Mouse (Mus musculus) ES-E14 (cell line): Measurements from ENCODE around the gene Olfr1101. TPM values are rescaled to one million over a fixed set of nuclear protein-coding genes. Genes with fewer than 3 reads are reported as not detected.

Experiments used
- DNase-seq: peaks from one replicate; pipeline ENCODE4 v3.0.0-alpha.2; 2013; ENCODE audit warnings: low read depth, low spot score
- H3K27ac ChIP-seq: 2 replicates; pipeline ENCODE4 v1.5.1; 2012; ENCODE audit warnings: low read depth, mild to moderate bottlenecking, low read length, moderate library complexity, mixed read lengths; ENCODE audit not compliant: poor library complexity, insufficient read depth, severe bottlenecking
- H3K36me3 ChIP-seq: 2 replicates; pipeline ENCODE4 v1.6.1; 2012; ENCODE audit warnings: mild to moderate bottlenecking, low read length, moderate library complexity, mixed read lengths; ENCODE audit not compliant: control insufficient read depth, poor library complexity, insufficient read depth, severe bottlenecking
- H3K4me1 ChIP-seq, 2 experiments: fragments of 150-350 bp in 1 of 2; sonication (generic) in 1 of 2; 2 replicates each; pipeline ENCODE4 v1.6.1; 2012; ENCODE audit warnings: low read length in 2 of 2, mild to moderate bottlenecking in 1 of 2, mixed read lengths in 1 of 2; ENCODE audit not compliant: control insufficient read depth in 2 of 2, insufficient read depth in 2 of 2, poor library complexity in 1 of 2
- H3K4me3 ChIP-seq, 2 experiments: fragments of 150-350 bp in 1 of 2; sonication (generic) in 1 of 2; 2 replicates each; pipeline ENCODE4 v1.5.1; 2012; ENCODE audit warnings: low read length in 2 of 2, low read depth in 1 of 2, mild to moderate bottlenecking in 1 of 2, mixed read lengths in 1 of 2; ENCODE audit not compliant: insufficient read depth in 1 of 2, poor library complexity in 1 of 2, severe bottlenecking in 1 of 2
- H3K9ac ChIP-seq: 2 replicates; pipeline ENCODE4 v1.6.1; 2012; ENCODE audit warnings: low read depth, mild to moderate bottlenecking, low read length, mixed read lengths; ENCODE audit not compliant: poor library complexity, insufficient read depth, severe bottlenecking
- H3K9me3 ChIP-seq: fragments of 150-350 bp; sonication (generic); 2 replicates; pipeline ENCODE4 v1.6.1; 2012; ENCODE audit warnings: low read depth, mild to moderate bottlenecking, low read length; ENCODE audit not compliant: control insufficient read depth, insufficient read depth
- CHD2 ChIP-seq: IDR thresholded peaks from 2 replicates; pipeline ENCODE4 v1.6.1; 2014; ENCODE audit warnings: mild to moderate bottlenecking, low read depth, low read length, inconsistent platforms
- HCFC1 ChIP-seq: IDR thresholded peaks from 2 replicates; pipeline ENCODE4 v1.6.1; 2012; ENCODE audit warnings: low read length, inconsistent platforms, borderline replicate concordance; ENCODE audit not compliant: insufficient read depth
- MAFK ChIP-seq: IDR thresholded peaks from 2 replicates; pipeline ENCODE4 v1.6.1; 2014; ENCODE audit warnings: mild to moderate bottlenecking, low read depth, low read length, inconsistent platforms; ENCODE audit not compliant: insufficient read depth
- ZC3H11A ChIP-seq: IDR thresholded peaks from 2 replicates; pipeline ENCODE4 v1.6.1; 2012; ENCODE audit warnings: low read depth, mild to moderate bottlenecking, inconsistent platforms, low read length, borderline replicate concordance
- ZNF384 ChIP-seq: IDR thresholded peaks from 2 replicates; pipeline ENCODE4 v1.6.1; 2012; ENCODE audit warnings: low read depth, low read length, inconsistent platforms
- in situ Hi-C, 2 experiments: fragments of 600-800 bp; cut with MboI; formaldehyde crosslinking; loops; one replicate each; pipeline ENCODE4 v1.15.1; 2025; ENCODE audit warnings: low sequenced_read_pairs in 2 of 2, inconsistent platforms in 1 of 2; ENCODE audit not compliant: unreplicated experiment in 2 of 2
- total RNA-seq: library from RNA; depleted of rRNA; stranded (reverse); fragments of 300-350 nt; gene quantifications from 2 replicates; pipeline ENCODE4 v1.2.3, GENCODE M21; 2012; rRNA removed

Gene Olfr1101
- total RNA-seq, result not detected in 2 replicates

GRCm38 (mm10) chr2:86991121-86991520, at the start of gene Olfr1101:
Gene Olfr1101 (minus strand): TSS chr2:86991221.
- no peak for DNase-seq
- no peak within 1 kb of the TSS for H3K9ac ChIP-seq
- no peak for TF ChIP-seq ZC3H11A
- TF ChIP-seq MAFK, result no peak
- no peak for TF ChIP-seq CHD2
- TF ChIP-seq HCFC1, result no peak
- no peak for TF ChIP-seq ZNF384
- in situ Hi-C loops, result no loop called here
- H3K4me1 ChIP-seq, result no peaks in the 10 kb centered on the region
- H3K4me3 ChIP-seq, result no peak within 1 kb of the TSS
- no peaks in the 10 kb centered on the region for H3K36me3 ChIP-seq
- no peaks in the 10 kb centered on the region for H3K9me3 ChIP-seq
- no peak within 1 kb of the TSS for H3K27ac ChIP-seq

- H3K9ac ChIP-seq, result no peak within 1 kb of the TSS
- no peak for DNase-seq
- H3K36me3 ChIP-seq, result no peaks in the 10 kb centered on the region
- no peak within 1 kb of the TSS for H3K4me3 ChIP-seq
- TF ChIP-seq ZNF384 (no peak), ZC3H11A (no peak), MAFK (no peak), HCFC1 (no peak), CHD2 (no peak)
- H3K4me1 ChIP-seq, result no peaks in the 10 kb centered on the region
- H3K9me3 ChIP-seq, result no peaks in the 10 kb centered on the region
- no peak within 1 kb of the TSS for H3K27ac ChIP-seq
- in situ Hi-C loops, result no loop called here
Observed at GRCm38 (mm10) chr2:87036431-87036830, 45.4 kb upstream of the Olfr1101 start, which contains the start of gene Olfr1105. Gene Olfr1105 (minus strand): TSS chr2:87036531.

DNA sequence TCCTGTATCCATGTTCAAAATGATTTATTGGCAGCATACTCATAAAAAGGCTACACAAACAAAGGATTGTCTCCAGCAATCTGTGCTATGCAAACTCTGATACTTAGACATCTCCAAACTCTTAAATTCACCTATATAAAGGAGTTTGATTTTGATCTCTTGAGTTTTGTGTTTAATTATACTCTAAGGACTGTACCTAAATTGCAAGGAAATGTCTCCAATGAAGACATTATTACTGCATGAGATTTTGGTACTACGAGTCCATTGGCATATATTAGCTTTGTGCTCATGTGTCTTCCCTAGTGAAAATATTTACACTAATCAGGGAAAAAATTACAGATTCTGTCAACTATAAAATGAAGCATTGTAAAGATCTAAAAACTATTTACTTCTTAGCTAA, 36.0 kb upstream of the Olfr1101 start, which contains the start of gene Olfr1104:
TSS of gene Olfr1104 (minus strand) at position 101 of the 400 bp plus-strand sequence.
- in situ Hi-C loops, result no loop called here
- no peak for DNase-seq
- H3K9me3 ChIP-seq, result no peaks in the 10 kb centered on the region
- no peak within 1 kb of the TSS for H3K4me3 ChIP-seq
- TF ChIP-seq ZNF384 (no peak), CHD2 (no peak), HCFC1 (no peak), MAFK (no peak), ZC3H11A (no peak)
- H3K36me3 ChIP-seq, result no peaks in the 10 kb centered on the region
- H3K27ac ChIP-seq, result no peak within 1 kb of the TSS
- no peaks in the 10 kb centered on the region for H3K4me1 ChIP-seq
- no peak within 1 kb of the TSS for H3K9ac ChIP-seq

GRCm38 (mm10) chr2:86998098-86998497, 7.1 kb upstream of the Olfr1101 start, which contains the start of gene Olfr1102:
Gene Olfr1102 (plus strand): TSS chr2:86998398.
- no peak for DNase-seq
- H3K9ac ChIP-seq, result no peak within 1 kb of the TSS
- in situ Hi-C loops, result no loop called here
- no peaks in the 10 kb centered on the region for H3K4me1 ChIP-seq
- H3K4me3 ChIP-seq, result no peak within 1 kb of the TSS
- no peak within 1 kb of the TSS for H3K27ac ChIP-seq
- TF ChIP-seq MAFK (no peak), ZNF384 (no peak), HCFC1 (no peak), ZC3H11A (no peak), CHD2 (no peak)
- H3K9me3 ChIP-seq, result no peaks in the 10 kb centered on the region
- no peaks in the 10 kb centered on the region for H3K36me3 ChIP-seq

- in situ Hi-C loops, result no loop called here
- no peaks in the 10 kb centered on the region for H3K36me3 ChIP-seq
- TF ChIP-seq CHD2 (no peak), ZC3H11A (no peak), ZNF384 (no peak), HCFC1 (no peak), MAFK (no peak)
- H3K4me3 ChIP-seq, result no peak within 1 kb of the TSS
- no peaks in the 10 kb centered on the region for H3K4me1 ChIP-seq
- DNase-seq, result no peak
- no peaks in the 10 kb centered on the region for H3K9me3 ChIP-seq
- H3K27ac ChIP-seq, result no peak within 1 kb of the TSS
- no peak within 1 kb of the TSS for H3K9ac ChIP-seq
Observed at GRCm38 (mm10) chr2:86979854-86980253, 11.2 kb downstream of the Olfr1101 start, which contains the start of gene Olfr1100. Gene Olfr1100 (minus strand): TSS chr2:86979954.
